Mouse (Mus musculus) liver, adult 2 months (tissue): ENCODE data around the gene Slc28a3.

Source experiments
- CTCF ChIP-seq: fragments of 200-500 bp; IDR thresholded peaks from 2 replicates; pipeline ENCODE4 v1.5.1; 2011; ENCODE audit warnings: low read depth, low read length, control low read depth
- POLR2A ChIP-seq: fragments of 200-500 bp; IDR thresholded peaks from 2 replicates; pipeline ENCODE4 v1.6.1; 2011; ENCODE audit warnings: low read length, control low read depth; ENCODE audit not compliant: insufficient read depth; ENCODE audit errors: extremely low read depth

GRCm38 (mm10) chr13:58555561-58555960 lies 55.1 kb downstream of the Slc28a3 start:
- TF ChIP-seq CTCF (no peak), POLR2A (no peak)
